Mouse (Mus musculus): ENCODE data around the gene Sh2d3c.

GRCm38 (mm10) chr2:32682721-32683417, 38.0 kb upstream of the Sh2d3c start:
- TF ChIP-seq POLR2A (IDR thresholded peaks at IDR 0.05; ENCODE audit: insufficient read depth, low read depth, low read length) = no peak
- no peak for TF ChIP-seq CTCF (IDR thresholded peaks at IDR 0.05)
- TF ChIP-seq EP300 (IDR thresholded peaks at IDR 0.05; ENCODE audit: insufficient read depth, low read depth, low read length) = no peak
